Mouse (Mus musculus) cortical plate, adult 2 months (tissue): Measurements from ENCODE around the gene Enam. TPM values are rescaled to one million over a fixed set of nuclear protein-coding genes. Genes with fewer than 3 reads are reported as not detected.

ENCODE experiments used
- H3K27ac ChIP-seq: fragments of 200-500 bp; 2 replicates; pipeline ENCODE4 v1.5.1; 2012; ENCODE audit warnings: low read length, control low read depth, inconsistent platforms; ENCODE audit not compliant: insufficient read depth
- H3K4me1 ChIP-seq: fragments of 200-500 bp; 2 replicates; pipeline ENCODE4 v1.6.1; 2011; ENCODE audit warnings: low read length; ENCODE audit not compliant: control insufficient read depth, insufficient read depth
- H3K4me3 ChIP-seq: fragments of 200-500 bp; 2 replicates; pipeline ENCODE4 v1.5.1; 2011; ENCODE audit warnings: mild to moderate bottlenecking, low read length, control low read depth; ENCODE audit not compliant: insufficient read depth
- CTCF ChIP-seq: fragments of 200-500 bp; IDR thresholded peaks from 2 replicates; pipeline ENCODE4 v1.5.1; 2011; ENCODE audit warnings: mild to moderate bottlenecking, control low read depth, low read length; ENCODE audit not compliant: insufficient read depth; ENCODE audit errors: extremely low read depth
- POLR2A ChIP-seq: fragments of 200-500 bp; IDR thresholded peaks from 2 replicates; pipeline ENCODE4 v1.6.1; 2011; ENCODE audit warnings: mild to moderate bottlenecking, low read length, control low read depth; ENCODE audit not compliant: insufficient read depth; ENCODE audit errors: extremely low read depth
- polyA plus RNA-seq: library from polyadenylated mRNA; depleted of rRNA; stranded (reverse); fragments of >200 nt; gene quantifications from 2 replicates; pipeline ENCODE4 v1.2.3, GENCODE M21; 2012; rRNA removed

The Enam gene
- polyA plus RNA-seq, result not detected in 2 replicates

DNA sequence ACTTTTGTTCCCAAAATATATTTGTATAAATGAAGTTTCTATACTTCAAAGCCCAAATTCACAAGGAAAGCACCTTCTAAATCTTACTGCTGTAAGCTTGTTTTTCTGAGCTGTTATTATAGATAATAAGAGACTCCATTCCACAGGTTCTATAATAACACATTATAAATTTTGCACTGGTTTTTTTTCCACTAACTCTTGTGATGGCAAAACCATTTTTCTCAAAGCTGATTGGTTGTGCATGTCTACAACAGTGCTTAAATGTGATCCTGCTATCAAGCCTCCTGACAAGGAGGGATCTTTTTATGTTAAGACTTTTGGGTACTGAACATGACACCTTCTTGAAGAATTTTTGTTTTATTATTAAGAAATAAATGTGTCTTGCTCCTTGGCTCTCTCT lies at the start of gene Enam:
Enam (plus strand) TSS at position 301 of the 400 bp plus-strand sequence.
- TF ChIP-seq CTCF (no peak), POLR2A (no peak)
- H3K4me3 ChIP-seq, result no peak within 1 kb of the TSS
- H3K27ac ChIP-seq, result no peak within 1 kb of the TSS
- H3K4me1 ChIP-seq, result no peaks in the 10 kb centered on the region

DNA sequence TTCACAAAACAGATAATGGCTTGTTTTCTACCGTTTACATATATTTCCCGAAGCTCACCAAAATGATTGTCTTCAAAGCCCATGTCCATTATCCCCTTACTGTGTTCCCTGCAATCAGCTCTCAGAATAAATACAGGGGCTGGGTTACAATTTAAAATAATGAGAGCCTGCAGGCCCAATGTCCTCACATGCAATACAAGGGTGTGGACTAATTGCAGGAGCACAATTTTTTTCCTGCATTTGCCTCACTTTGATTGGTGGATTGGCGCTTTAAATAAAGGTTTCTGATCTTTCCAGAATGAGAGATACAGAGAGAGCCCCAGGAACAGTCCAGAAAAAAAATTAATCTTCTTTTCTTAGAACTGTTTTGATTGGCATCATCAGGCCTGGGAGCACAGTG lies 32.1 kb upstream of the Enam start, which contains the start of gene Ambn:
Ambn (plus strand) TSS at position 301 of the 400 bp plus-strand sequence.
- no peak within 1 kb of the TSS for H3K27ac ChIP-seq
- no peak within 1 kb of the TSS for H3K4me3 ChIP-seq
- no peak for TF ChIP-seq POLR2A
- TF ChIP-seq CTCF, result no peak
- no peaks in the 10 kb centered on the region for H3K4me1 ChIP-seq

DNA sequence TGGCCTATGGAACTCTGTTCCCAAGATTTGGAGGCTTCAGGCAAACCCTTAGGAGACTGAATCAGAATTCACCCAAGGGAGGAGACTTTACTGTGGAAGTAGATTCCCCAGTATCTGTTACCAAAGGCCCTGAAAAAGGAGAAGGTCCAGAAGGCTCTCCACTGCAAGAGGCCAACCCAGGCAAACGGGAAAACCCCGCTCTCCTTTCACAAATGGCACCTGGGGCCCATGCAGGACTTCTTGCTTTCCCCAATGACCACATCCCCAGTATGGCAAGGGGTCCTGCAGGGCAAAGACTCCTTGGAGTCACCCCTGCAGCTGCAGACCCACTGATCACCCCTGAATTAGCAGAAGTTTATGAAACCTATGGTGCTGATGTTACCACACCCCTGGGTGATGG lies 20.3 kb upstream of the Enam start:
- Histone ChIP-seq H3K4me1 (no peaks in the 10 kb centered on the region), H3K27ac (no peak overlapping the region), H3K4me3 (no peak overlapping the region)
- TF ChIP-seq POLR2A, result no peak

DNA sequence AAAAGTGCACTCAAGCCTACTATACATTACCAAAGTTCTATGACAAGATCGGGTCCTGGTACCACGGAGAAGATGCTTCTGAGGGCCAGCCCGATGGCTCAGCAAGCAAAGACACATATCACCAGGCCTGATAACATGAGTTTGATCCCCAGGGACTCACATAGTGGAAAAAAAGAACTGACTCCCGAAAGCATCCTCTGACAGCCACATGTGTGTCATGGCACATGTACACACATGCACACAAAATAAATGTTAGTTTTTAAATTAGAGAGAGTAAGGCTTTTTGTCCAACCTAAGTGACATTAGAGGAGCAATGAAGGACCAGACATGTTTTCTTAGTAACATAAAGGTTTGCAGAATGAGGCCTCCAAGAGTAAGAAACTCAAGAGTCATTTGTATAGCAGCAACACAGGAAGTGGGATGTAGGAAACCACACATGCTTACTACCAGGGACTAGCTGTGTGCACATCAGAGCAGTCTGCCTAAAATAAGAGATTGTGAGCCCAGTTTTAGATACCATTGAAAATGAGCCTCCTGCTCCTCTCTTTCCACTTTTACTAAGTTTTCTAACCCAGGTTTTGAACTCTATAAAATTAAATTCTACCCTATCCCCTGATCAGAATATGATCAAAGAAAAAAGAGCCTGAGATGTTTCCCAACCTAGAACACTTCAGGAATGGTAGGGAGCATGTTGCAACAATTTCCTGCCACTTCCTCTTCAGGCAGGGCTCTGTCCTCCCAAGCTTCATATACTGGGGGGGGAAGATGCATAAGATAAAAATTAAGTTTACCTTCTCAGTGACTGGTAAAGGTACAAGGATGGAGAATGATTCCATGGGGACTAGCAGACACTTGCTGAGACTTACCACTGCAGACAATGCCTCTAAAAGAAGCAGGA lies 18.7 kb upstream of the Enam start:
- H3K4me3 ChIP-seq, result no peak overlapping the region
- H3K27ac ChIP-seq, result no peak overlapping the region
- no peaks in the 10 kb centered on the region for H3K4me1 ChIP-seq
- TF ChIP-seq POLR2A (no peak), CTCF (no peak)

DNA sequence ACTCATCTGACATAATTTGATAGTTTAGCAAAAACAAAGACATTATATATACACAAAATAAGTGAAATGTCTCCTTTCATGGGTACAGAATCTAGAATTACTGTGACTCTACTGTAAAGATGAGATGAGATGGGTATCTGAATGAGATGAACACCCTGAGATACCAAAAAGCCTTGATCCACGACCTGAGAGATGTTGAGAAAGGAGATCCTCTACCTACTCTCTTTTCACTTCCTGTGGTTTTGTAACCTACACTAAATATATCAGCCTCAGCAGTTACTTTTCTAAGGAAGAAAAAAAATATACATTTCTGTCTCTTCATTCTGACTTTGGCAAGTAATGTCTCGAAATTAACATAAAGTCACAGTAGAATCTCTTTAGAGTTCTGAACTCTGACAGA lies 1.2 kb downstream of the Enam start:
- Histone ChIP-seq H3K27ac (no peak overlapping the region), H3K4me1 (no peaks in the 10 kb centered on the region), H3K4me3 (no peak overlapping the region)
- TF ChIP-seq POLR2A (no peak), CTCF (no peak)

DNA sequence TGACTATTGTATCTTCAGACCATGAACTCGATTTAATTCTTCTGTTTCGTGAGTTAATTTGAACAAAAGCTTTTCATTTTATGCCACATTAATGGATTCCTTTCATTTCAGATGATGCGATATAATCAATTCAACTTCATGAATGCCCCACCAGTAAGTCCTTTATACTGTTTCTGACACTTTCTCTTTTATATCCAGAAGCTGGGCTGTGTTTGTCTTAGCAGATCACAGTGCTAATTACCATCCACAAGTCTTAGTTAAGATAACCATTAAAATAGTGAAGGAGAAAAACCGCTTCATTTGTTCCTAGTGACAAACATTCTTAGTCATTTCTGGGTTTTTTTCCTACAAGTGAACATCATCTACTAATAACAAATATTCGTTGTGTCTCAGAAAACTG lies 3.3 kb downstream of the Enam start:
- TF ChIP-seq POLR2A (no peak), CTCF (no peak)
- H3K4me3 ChIP-seq, result no peak overlapping the region
- H3K4me1 ChIP-seq, result no peaks in the 10 kb centered on the region
- no peak overlapping the region for H3K27ac ChIP-seq

DNA sequence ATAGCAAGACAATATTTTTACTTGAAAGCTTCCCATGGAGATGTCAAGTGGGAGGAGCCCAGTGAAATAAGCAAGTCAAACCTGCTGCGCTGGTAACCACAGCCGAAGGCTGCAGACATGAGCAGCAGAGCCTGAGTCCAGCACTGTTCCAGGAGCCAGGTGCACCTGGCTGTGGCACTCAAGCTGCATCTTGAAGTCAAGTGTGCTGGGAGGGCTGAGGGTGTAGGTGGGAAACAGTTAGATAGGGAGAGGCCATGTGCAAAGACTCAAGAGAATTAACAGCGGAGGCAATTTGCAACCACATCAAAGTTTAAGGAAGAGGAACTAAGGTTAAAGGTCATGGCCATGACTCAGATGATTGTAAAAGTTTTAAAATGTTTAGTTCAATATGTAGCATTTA lies 12.0 kb downstream of the Enam start:
- no peak overlapping the region for H3K4me3 ChIP-seq
- H3K4me1 ChIP-seq, result no peaks in the 10 kb centered on the region
- TF ChIP-seq CTCF, result no peak
- TF ChIP-seq POLR2A, result no peak
- no peak overlapping the region for H3K27ac ChIP-seq

DNA sequence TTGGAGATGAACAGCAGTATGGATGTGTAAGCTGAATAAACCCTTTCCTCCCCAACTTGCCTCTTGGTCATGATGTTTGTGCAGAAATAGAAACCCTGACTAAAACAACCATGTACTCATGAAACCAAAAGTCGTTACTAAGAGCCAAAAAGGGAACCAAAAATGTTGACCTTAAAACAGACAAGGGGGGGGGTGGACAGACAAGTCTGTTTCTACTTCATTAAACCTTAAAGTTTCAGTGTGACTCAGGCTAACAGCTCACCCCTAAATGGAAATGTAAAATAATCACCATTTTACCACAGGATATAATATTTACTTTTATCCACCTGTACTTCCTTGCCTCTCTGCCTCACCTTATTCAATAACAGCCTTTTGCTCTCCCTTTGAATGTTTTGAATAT lies 20.8 kb downstream of the Enam start:
- no peaks in the 10 kb centered on the region for H3K4me1 ChIP-seq
- no peak overlapping the region for H3K27ac ChIP-seq
- TF ChIP-seq POLR2A (no peak), CTCF (no peak)
- no peak overlapping the region for H3K4me3 ChIP-seq

DNA sequence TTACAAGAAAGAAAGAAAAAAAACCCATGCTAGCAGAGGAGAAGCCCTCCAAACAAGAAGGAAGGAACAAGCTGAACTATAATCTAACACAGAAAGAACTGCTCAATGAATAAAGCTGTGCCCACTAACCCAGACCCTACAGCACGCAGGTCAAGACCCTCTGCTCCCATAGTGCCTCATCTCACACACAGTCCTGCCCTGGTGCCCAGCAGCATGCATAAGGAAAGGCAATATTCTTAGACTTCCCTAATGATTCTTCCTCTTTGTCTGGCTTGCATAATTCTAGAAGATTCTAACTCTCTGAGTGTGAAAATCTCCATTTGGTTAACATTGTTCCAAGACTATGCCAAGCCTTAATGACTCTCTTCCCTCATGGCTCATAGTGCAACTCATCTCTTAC lies 21.2 kb downstream of the Enam start:
- Histone ChIP-seq H3K27ac (no peak overlapping the region), H3K4me1 (no peaks in the 10 kb centered on the region), H3K4me3 (no peak overlapping the region)
- TF ChIP-seq POLR2A (no peak), CTCF (no peak)

DNA sequence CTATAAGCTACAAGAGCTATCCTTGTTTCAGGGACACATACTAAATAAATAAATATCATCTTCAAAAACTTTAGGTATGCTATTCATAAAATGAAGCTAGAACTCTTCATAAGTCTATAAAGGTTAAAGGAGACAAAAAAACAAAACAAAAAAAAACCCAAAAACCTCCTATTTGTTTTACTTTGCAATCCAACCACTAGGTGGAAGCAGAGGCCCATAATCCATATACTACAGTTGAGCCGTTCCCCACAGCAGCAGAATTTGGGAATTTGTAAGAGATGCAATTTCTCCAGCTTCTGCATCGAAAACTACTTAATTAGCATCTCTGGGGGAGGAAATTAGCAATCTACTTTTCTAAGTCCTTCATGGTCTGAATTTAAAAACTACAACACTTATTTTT lies 31.5 kb downstream of the Enam start:
- TF ChIP-seq CTCF (peak; percentile 46; the same call in 1 of the 2 replicates), POLR2A (no peak)
- H3K4me3 ChIP-seq, result no peak overlapping the region
- no peak overlapping the region for H3K27ac ChIP-seq
- H3K4me1 ChIP-seq, result no peaks in the 10 kb centered on the region
